Mouse (Mus musculus) olfactory bulb, adult 2 months (tissue): ENCODE data around the gene Mrtfb.

Experiments used
- CTCF ChIP-seq: fragments of 200-500 bp; IDR thresholded peaks from 2 replicates; pipeline ENCODE4 v1.5.1; 2012; ENCODE audit warnings: low read depth, mild to moderate bottlenecking, low read length, moderate library complexity; ENCODE audit not compliant: insufficient read depth
- POLR2A ChIP-seq: fragments of 200-500 bp; IDR thresholded peaks from 2 replicates; pipeline ENCODE4 v1.6.1; 2012; ENCODE audit warnings: mild to moderate bottlenecking, low read depth, low read length, moderate library complexity; ENCODE audit not compliant: insufficient read depth

- TF ChIP-seq CTCF (no peak), POLR2A (no peak)
Measured at GRCm38 (mm10) chr16:13360208-13360607, 103.9 kb downstream of the Mrtfb start.
